Mouse (Mus musculus) regulatory T cell (primary cell): Measurements from ENCODE around the gene Pon1.

ENCODE experiments used
- in situ Hi-C: fragments of 300-600 bp; cut with MboI, MseI; formaldehyde crosslinking; loops from one replicate; pipeline ENCODE4 v1.15.1; 2025; ENCODE audit warnings: high pct_unique_total_duplicates

Pon1 gene

GRCm38 (mm10) chr6:5134986-5135385 is 58.8 kb downstream of the Pon1 start:
- in situ Hi-C loops: no loop called here

GRCm38 (mm10) chr6:5129364-5130093 is 64.2 kb downstream of the Pon1 start:
- in situ Hi-C loops: no loop called here

GRCm38 (mm10) chr6:5120229-5120628 is 73.5 kb downstream of the Pon1 start:
- in situ Hi-C loops: loop anchor here (25.0 kb wide), 2 partner anchors 558 to 1608 kb away; no protein-coding TSS in a partner anchor

GRCm38 (mm10) chr6:5119181-5119910 is 74.4 kb downstream of the Pon1 start:
- in situ Hi-C loops: loop anchor here (25.0 kb wide), 2 partner anchors 557 to 1607 kb away; no protein-coding TSS in a partner anchor
